Mouse (Mus musculus): ENCODE data around the gene Mecom. TPM values are rescaled to one million over a fixed set of nuclear protein-coding genes. Genes with fewer than 3 reads are reported as not detected.
"Not testable (repeated sequence)": the region's sequence is repeated elsewhere in the genome, so short reads cannot be mapped to it uniquely, and the experiment has no call there.

Gene Mecom
- polyA plus RNA-seq, 1 experiment from 2014 or later, result 2.4 TPM

DNA sequence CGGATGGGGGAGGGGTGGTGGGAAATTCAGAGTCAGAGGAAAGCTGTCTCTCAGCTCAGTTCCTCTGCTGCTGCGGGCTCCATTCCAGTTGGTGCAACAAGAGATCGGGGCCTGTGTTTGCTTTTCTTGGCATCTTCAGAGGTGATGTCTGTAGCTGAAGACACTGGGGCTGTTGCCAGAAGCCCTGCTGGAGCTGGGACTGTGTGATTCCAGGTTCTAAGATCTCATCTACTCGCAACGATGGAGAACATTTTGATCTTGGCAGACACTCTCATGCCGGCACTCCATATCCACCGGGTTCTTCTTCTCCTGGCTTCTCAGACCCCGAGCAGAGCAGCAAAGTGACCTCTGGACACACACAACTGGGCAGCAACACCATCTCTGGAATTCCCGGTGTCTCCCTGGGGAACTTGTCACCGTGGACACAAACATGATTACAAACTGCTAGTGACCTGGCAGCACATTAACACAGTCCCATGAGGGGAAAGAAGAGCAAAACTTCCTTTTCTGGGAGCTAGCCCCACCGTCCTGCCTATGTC is 908 bp downstream of the Mecom start:
- Histone ChIP-seq H3K4me3 (no peak overlapping the region), H3K36me3 (no peaks in the 10 kb centered on the region), H3K9me3 (no peaks in the 10 kb centered on the region), H3K4me1 (no peaks in the 10 kb centered on the region), H3K27ac (replicated peaks) (no peak overlapping the region), H3K9ac (replicated peaks) (no peak overlapping the region), H3K27me3 (no peaks in the 10 kb centered on the region), H3K4me2 (replicated peaks) (no peak overlapping the region)
- no peak for ATAC-seq (replicated peaks)
- WGBS, result 70% methylated on average over 11 of the region's 11 CpGs

DNA sequence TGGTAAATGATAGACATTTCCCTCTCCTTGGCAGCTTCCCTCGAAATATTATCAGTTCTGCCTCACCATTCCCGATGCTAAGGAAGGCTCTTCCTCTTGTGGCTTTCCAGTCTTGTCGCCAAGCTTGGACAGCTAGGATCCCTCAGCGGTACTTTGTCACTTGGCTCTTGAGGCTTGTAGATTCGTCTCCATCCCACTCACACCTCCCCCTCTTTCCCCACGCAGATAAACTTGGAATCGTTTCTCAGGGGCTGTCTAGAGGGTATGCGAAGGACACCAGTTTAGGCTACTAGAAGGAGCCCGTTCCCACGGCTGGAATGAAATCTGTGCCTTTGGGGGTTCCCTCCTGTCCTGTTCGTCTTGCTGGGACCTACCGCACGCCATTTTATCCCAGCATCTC is 1.4 kb downstream of the Mecom start:
- Histone ChIP-seq H3K27ac (replicated peaks) (no peak overlapping the region), H3K36me3 (no peaks in the 10 kb centered on the region), H3K4me1 (no peaks in the 10 kb centered on the region), H3K9ac (replicated peaks) (no peak overlapping the region), H3K4me2 (replicated peaks) (no peak overlapping the region), H3K9me3 (no peaks in the 10 kb centered on the region), H3K27me3 (no peaks in the 10 kb centered on the region), H3K4me3 (no peak overlapping the region)
- ATAC-seq (replicated peaks), result no peak
- 71% methylated on average over 13 of the region's 13 CpGs for WGBS

DNA sequence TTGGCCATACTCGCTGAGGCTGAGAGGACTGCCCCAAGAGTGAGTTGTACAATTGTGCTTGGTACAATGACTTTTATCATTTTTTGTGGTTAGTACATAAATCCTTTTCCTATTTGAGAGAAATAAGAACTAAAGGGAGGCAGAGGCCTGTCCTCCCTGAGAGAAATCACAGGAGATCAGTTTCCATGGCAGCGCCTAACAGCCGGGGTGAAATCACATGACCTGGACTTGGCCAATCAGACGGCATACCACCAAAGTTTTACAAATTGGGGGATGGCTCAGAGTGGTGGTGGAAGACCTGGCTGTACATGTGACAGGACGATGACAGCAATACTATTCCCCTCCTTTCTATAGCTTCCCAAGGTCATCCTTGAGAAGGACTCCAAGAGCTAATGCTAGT is 2.6 kb downstream of the Mecom start:
- Histone ChIP-seq H3K9me3 (no peaks in the 10 kb centered on the region), H3K27me3 (no peaks in the 10 kb centered on the region), H3K36me3 (no peaks in the 10 kb centered on the region), H3K27ac (replicated peaks) (no peak overlapping the region), H3K4me2 (replicated peaks) (no peak overlapping the region), H3K9ac (replicated peaks) (no peak overlapping the region), H3K4me1 (no peaks in the 10 kb centered on the region), H3K4me3 (no peak overlapping the region)
- no peak for ATAC-seq (replicated peaks)
- WGBS, result 79% methylated on average over 5 of the region's 5 CpGs

DNA sequence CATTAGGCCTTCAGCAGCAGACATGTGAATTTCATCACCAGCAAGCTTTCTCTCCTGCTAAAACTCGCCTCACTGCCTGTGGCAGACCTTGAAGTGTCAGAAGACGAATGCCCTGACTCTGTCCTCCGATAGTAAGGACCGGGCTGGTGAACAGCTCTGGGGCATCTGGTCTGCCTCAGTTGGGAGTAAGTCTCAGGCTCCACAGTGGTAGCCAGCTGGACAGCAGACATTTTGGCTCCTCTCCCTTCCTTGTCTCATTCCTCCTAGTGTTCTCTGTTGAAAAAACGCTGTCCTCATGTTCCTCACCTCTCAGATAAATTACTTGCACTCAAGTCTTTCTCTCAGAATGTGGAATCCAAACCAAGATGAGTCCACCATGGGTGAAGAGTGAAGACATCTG is 3.5 kb downstream of the Mecom start:
- WGBS, result 86% methylated on average over 5 of the region's 5 CpGs
- Histone ChIP-seq H3K27me3 (no peaks in the 10 kb centered on the region), H3K9ac (replicated peaks) (no peak overlapping the region), H3K9me3 (no peaks in the 10 kb centered on the region), H3K36me3 (no peaks in the 10 kb centered on the region), H3K4me2 (replicated peaks) (no peak overlapping the region), H3K4me3 (no peak overlapping the region), H3K27ac (replicated peaks) (no peak overlapping the region), H3K4me1 (no peaks in the 10 kb centered on the region)
- no peak for ATAC-seq (replicated peaks)

DNA sequence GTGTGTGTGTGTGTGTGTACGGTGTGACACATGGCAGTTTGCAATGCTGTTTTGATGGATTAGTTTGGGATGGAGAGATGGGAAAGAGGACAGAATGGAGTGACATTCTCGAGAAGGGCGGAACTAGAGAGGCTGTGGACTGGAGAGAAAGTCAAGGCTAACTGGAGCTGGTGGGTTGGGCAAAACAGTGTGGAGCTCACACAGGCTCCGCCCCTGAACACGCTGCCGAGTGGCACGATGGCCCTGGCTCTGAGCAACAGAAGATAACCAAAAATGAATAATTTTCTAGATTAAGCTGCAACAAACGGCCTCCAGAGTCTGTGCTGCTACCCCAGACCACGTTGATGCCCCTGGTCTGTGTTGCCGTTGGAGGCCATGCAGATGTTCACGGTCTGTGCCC is 12.0 kb downstream of the Mecom start:
- no peak overlapping the region for H3K4me2 ChIP-seq (replicated peaks)
- ATAC-seq (replicated peaks), result no peak
- 87% methylated on average over 11 of the region's 11 CpGs for WGBS
- no peak overlapping the region for H3K9ac ChIP-seq (replicated peaks)
- no peaks in the 10 kb centered on the region for H3K9me3 ChIP-seq
- H3K4me1 ChIP-seq, result no peaks in the 10 kb centered on the region
- H3K4me3 ChIP-seq, result no peak overlapping the region
- no peak overlapping the region for H3K27ac ChIP-seq (replicated peaks)
- no peaks in the 10 kb centered on the region for H3K27me3 ChIP-seq
- H3K36me3 ChIP-seq, result no peaks in the 10 kb centered on the region

DNA sequence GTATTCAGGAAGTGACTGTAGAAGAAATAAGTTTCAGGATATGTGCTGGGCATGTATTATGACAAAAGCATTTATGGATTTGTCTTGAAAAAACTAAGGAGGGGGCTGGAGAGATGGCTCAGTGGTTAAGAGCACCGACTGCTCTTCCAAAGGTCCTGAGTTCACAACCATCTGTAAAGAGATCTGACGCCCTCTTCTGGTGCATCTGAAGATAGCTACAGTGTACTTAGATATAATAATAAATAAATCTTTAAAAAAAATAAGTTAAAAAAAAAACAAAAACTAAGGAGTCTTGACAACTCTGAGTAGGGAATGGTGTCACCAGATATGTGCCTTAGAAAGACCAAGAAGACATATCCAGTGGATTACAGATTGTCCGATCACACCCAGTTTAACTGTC is 27.1 kb downstream of the Mecom start:
- H3K4me3 ChIP-seq; H3K36me3 ChIP-seq; H3K27ac ChIP-seq (replicated peaks); H3K4me1 ChIP-seq; H3K4me2 ChIP-seq (replicated peaks); H3K9me3 ChIP-seq; H3K9ac ChIP-seq (replicated peaks); ATAC-seq (replicated peaks): not testable (repeated sequence)
- peaks cover 16% of the 10 kb centered on the region for H3K27me3 ChIP-seq
- WGBS, result 61% methylated on average over 3 of the region's 3 CpGs

DNA sequence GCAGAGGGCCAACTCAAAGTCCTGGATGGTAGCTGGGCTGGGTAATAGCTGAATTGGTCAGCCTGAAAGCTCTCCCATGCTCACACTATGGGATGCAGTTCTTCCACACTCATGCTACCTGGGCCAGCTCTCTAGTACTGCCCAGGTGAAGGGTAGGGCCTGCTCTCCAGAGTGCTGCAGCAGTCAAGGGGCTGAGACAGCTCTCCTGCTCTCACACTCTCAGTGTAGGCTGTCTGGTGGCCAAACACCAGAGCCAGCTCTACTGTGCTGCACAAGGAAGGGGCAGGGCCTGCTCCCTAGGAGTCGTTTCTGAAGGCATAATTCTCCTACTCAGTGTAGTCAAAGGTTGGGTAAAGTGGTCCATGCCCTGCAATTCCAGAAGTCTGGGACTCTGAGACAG is 28.4 kb downstream of the Mecom start:
- peaks cover 11% of the 10 kb centered on the region for H3K4me1 ChIP-seq
- no peak overlapping the region for H3K27ac ChIP-seq (replicated peaks)
- no peak overlapping the region for H3K9ac ChIP-seq (replicated peaks)
- H3K4me2 ChIP-seq (replicated peaks), result no peak overlapping the region
- WGBS, result 62% methylated on average over 1 of the region's 1 CpGs
- no peak overlapping the region for H3K4me3 ChIP-seq
- ATAC-seq (replicated peaks), result no peak
- peaks cover 26% of the 10 kb centered on the region for H3K27me3 ChIP-seq
- no peaks in the 10 kb centered on the region for H3K36me3 ChIP-seq
- no peaks in the 10 kb centered on the region for H3K9me3 ChIP-seq

DNA sequence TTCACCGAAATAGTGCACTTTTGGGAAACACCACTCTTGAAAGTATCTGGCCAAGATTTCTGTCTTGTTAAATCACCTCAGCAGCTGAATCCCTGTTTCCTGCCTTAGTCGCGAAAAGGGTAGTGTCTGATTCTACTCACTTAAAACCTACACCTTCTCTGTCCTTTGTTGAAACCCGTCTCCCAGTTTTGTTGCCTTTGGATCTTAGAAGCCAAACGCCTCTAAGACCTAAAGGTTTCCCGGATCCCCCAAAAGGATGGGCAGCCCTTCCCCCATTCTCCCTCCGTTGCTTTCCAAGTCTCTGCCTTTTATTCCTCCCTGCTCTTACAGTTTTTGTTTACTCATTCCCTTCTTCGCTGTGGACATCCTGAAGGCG is 32.0 kb downstream of the Mecom start:
- Histone ChIP-seq H3K27me3 (peaks cover 54% of the 10 kb centered on the region), H3K4me1 (peaks cover 20% of the 10 kb centered on the region), H3K4me3 (no peak overlapping the region), H3K4me2 (replicated peaks) (peak overlapping the region; percentile 40; the same call in 1 of the 2 replicates), H3K27ac (replicated peaks) (no peak overlapping the region), H3K9ac (replicated peaks) (no peak overlapping the region), H3K36me3 (no peaks in the 10 kb centered on the region), H3K9me3 (no peaks in the 10 kb centered on the region)
- no peak for ATAC-seq (replicated peaks)
- WGBS, result 15% methylated on average over 9 of the region's 9 CpGs

DNA sequence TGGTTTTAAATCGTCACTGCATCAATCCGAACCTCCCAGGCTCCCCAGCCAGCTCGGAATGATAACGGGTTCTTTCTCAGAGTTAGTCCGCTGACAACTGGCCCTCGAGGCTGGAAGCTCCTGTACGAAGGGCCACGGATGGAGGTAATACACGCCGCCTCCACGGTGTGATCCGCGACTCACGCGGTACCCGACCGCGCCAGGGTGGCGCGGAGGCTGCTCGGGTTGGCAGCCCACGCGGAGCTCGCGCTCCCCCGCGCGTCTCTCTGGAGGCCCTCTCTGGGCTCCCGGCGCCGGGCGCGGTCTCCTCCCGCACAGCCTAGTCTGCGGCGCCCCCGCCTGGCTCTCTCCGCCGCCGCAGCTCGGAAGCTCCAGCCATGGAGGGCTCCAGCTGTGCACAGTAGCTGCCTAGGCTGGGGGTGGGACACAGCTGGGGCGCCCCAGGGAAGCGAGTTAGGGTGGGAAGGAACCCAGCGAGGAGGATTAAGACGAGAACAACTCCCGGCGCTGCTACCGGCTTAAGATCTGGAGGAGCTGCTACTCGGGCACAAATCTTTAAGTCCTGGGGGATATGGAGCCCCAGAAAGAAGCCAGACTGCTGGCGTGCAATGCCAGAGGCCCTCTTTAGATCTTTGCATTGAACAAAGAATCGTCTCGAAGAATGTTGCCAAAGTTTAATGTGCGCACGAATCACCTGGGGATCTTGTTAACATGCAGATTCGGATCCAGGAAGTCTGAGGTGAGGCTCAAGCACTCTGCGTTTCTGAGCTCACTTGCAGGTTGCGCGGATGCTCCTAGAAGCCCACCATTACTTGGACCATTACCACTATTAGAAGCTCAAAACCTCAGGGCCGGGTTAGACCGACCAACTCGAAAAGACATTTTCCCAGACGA is 32.7 kb downstream of the Mecom start:
- ATAC-seq (replicated peaks), result peak; percentile 82
- no peaks in the 10 kb centered on the region for H3K9me3 ChIP-seq
- no peak overlapping the region for H3K27ac ChIP-seq (replicated peaks)
- H3K36me3 ChIP-seq, result no peaks in the 10 kb centered on the region
- H3K4me2 ChIP-seq (replicated peaks), result peak overlapping the region; percentile 40
- H3K27me3 ChIP-seq, result peaks cover 61% of the 10 kb centered on the region
- 1% methylated on average over 62 of the region's 62 CpGs for WGBS
- H3K4me1 ChIP-seq, result peaks cover 20% of the 10 kb centered on the region
- peak overlapping the region; percentile 33 for H3K4me3 ChIP-seq
- no peak overlapping the region for H3K9ac ChIP-seq (replicated peaks)

DNA sequence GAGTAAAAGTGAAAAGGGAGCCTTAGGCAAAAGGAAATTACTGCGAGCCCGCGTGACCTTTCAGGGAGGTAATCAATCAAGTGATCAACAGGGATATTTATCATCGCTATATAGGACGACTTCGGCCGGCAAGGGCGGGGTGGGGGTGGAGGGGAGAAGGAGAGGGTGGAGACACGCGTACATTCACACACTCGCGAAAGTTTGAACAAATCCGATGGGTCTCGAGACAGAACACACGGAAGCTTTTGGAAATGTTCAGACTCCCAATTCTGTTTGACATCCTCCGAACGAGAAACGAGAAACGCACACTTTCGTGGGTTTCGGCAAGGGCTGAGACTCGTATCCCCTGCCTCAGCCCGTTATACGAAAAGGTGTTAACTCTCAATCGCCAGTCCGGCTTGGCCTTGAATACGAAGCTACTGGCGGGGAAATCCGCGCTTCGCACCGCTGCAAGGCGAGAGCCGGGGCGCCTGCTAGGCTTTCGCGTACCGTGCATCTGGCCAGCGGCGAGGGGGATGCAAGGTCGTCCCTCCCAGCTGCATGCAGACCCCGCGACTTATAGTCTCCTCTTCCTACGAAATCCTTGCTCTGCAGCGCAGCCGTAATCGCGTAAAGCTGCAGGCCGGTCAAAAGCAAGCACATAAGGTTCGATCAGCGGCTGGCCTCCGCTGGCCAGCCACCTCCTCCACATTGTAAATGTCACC is 33.6 kb downstream of the Mecom start:
- Histone ChIP-seq H3K27ac (replicated peaks) (no peak overlapping the region), H3K4me3 (peak overlapping the region; percentile 33), H3K27me3 (peaks cover 70% of the 10 kb centered on the region), H3K9ac (replicated peaks) (no peak overlapping the region), H3K36me3 (no peaks in the 10 kb centered on the region), H3K9me3 (no peaks in the 10 kb centered on the region), H3K4me2 (replicated peaks) (peak overlapping the region; percentile 40), H3K4me1 (peaks cover 27% of the 10 kb centered on the region)
- WGBS, result under 1% methylated on average over 52 of the region's 52 CpGs
- peak; percentile 9; the same call in 1 of the 2 replicates for ATAC-seq (replicated peaks)

DNA sequence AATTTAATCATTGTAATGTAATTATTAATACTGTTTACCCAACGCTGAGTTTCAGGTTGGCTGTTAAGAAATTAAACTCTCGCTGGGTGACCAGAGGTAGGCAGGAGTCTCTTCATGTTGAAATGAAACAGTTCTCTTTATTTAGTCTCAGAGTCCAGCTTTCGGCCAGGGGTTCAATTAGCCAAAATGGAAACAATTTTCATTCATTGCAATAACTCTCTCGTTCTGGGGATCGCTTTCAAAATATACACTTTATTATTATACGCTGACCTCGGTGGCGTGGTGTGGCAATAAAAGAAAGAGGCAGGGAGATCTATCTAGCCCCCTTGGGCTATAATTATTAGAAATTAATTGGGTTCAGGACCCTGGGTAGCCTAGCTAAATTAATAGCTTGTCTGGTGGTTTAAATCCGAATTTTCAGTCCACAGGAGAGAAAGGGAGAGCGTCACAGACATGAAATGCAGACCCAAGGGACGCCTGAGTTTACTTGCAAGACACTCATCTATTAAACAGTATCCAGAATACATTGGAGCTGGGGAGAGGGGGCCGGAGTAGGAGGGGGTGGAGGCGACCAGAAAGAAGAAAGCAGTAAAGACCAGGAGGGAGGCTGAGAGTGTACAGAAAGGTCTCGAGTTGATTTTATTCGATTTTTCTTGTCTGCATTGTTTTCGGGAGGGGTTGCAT is 34.4 kb downstream of the Mecom start:
- peaks cover 75% of the 10 kb centered on the region for H3K27me3 ChIP-seq
- ATAC-seq (replicated peaks), result no peak
- 4% methylated on average over 16 of the region's 16 CpGs for WGBS

DNA sequence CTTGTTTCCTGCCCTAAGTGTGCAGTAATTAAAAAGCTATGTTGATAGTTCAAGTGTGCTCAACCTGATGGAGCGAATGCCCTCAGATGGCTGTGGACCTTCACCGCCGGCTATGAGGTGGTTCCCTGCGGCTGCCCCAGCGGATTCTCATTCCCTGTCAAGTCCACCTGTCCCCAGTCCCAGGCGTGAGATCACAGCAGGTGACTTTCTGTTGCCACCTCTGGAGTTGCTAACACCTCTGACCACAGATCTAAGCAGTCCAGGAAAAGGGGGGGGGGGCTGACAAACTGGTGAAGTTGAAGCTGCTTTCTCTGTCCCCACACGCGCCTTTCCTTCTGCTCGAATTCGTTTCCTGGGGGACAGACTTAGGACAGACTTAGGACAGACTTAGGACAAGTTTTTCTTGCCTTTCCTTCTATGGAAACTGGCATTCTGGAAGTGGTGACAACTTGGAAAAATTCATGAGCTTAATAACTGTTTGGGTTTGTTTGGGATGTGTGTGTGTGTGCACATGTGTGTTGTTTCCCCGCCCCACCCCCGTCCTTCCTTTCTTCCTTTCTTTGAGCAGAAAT is 35.3 kb downstream of the Mecom start:
- no peak for ATAC-seq (replicated peaks)
- no peak overlapping the region for H3K4me2 ChIP-seq (replicated peaks)
- no peaks in the 10 kb centered on the region for H3K9me3 ChIP-seq
- H3K9ac ChIP-seq (replicated peaks), result no peak overlapping the region
- peaks cover 81% of the 10 kb centered on the region for H3K27me3 ChIP-seq
- H3K27ac ChIP-seq (replicated peaks), result no peak overlapping the region
- no peaks in the 10 kb centered on the region for H3K36me3 ChIP-seq
- H3K4me1 ChIP-seq, result peaks cover 44% of the 10 kb centered on the region
- 2% methylated on average over 12 of the region's 12 CpGs for WGBS
- no peak overlapping the region for H3K4me3 ChIP-seq

More for the DNA sequence above, 34.4 kb downstream of the Mecom start:
- Histone ChIP-seq H3K4me2 (replicated peaks) (no peak overlapping the region), H3K9me3 (no peaks in the 10 kb centered on the region), H3K4me3 (no peak overlapping the region), H3K4me1 (peaks cover 35% of the 10 kb centered on the region), H3K27ac (replicated peaks) (no peak overlapping the region), H3K36me3 (no peaks in the 10 kb centered on the region), H3K9ac (replicated peaks) (no peak overlapping the region)
